Mouse (Mus musculus) midbrain, postnatal 0 days (tissue): ENCODE results near the gene Cyba. TPM values are rescaled to one million over a fixed set of nuclear protein-coding genes. Genes with fewer than 3 reads are reported as not detected.

Experiments
- ATAC-seq: fragments of 200-750 bp; cut with Nextera tagmentation; 2 replicates; pipeline ENCODE4 v1.8.0; 2017; ENCODE audit warnings: moderate number of reproducible peaks, mild to moderate bottlenecking, moderate TSS enrichment, moderate library complexity; ENCODE audit not compliant: low FRiP score
- DNase-seq: peaks from one replicate; pipeline ENCODE4 v3.0.0-alpha.2; 2015; ENCODE audit warnings: low spot score
- H3K27ac ChIP-seq: fragments of 300-500 bp; sonication (generic); 2 replicates; pipeline ENCODE4 v1.5.1; 2014; ENCODE audit warnings: low read depth, mild to moderate bottlenecking, low read length, mixed read lengths
- H3K27me3 ChIP-seq: fragments of 300-500 bp; sonication (generic); 2 replicates; pipeline ENCODE4 v1.6.1; 2014; ENCODE audit warnings: low read length, control low read depth, mixed read lengths; ENCODE audit not compliant: insufficient read depth
- H3K36me3 ChIP-seq: fragments of 300-500 bp; sonication (generic); 2 replicates; pipeline ENCODE4 v1.6.1; 2014; ENCODE audit warnings: low read length, control low read depth, mixed read lengths; ENCODE audit not compliant: insufficient read depth
- H3K4me1 ChIP-seq: fragments of 300-500 bp; sonication (generic); 2 replicates; pipeline ENCODE4 v1.6.1; 2014; ENCODE audit warnings: mild to moderate bottlenecking, control low read depth, antibody characterized with exemption, low read length, mixed read lengths; ENCODE audit not compliant: insufficient read depth
- H3K4me2 ChIP-seq: fragments of 300-500 bp; sonication (generic); 2 replicates; pipeline ENCODE4 v1.6.1; 2014; ENCODE audit warnings: low read depth, mild to moderate bottlenecking, low read length, mixed read lengths; ENCODE audit not compliant: poor library complexity, severe bottlenecking
- H3K4me3 ChIP-seq: fragments of 300-500 bp; sonication (generic); 2 replicates; pipeline ENCODE4 v1.5.1; 2014; ENCODE audit warnings: low read depth, mild to moderate bottlenecking, low read length, moderate library complexity
- H3K9ac ChIP-seq: fragments of 300-500 bp; sonication (generic); replicated peaks from 2 replicates; pipeline ENCODE4 v1.6.1; 2014; ENCODE audit warnings: mild to moderate bottlenecking, low read length, moderate library complexity, mixed read lengths; ENCODE audit not compliant: poor library complexity, severe bottlenecking
- H3K9me3 ChIP-seq: fragments of 300-500 bp; sonication (generic); 2 replicates; pipeline ENCODE4 v1.6.1; 2016; ENCODE audit warnings: low read length, control low read depth
- CTCF ChIP-seq: IDR thresholded peaks from 2 replicates; pipeline ENCODE4 v1.5.1; 2016; ENCODE audit warnings: antibody characterized with exemption, mild to moderate bottlenecking
- WGBS: fragments of 180-500 bp; shearing (Covaris S2); extraction: QIAGEN DNeasy Blood & Tissue Kit; methylation state at CpG from one replicate; pipeline ENCODE4 v1.1.7; 2014; 5-methylcytosine and 5-hydroxymethylcytosine counted together
- polyA plus RNA-seq: library from polyadenylated mRNA; unstranded; fragments of >200 nt; fragmentation: Nextera tagmentation; extraction: Ambion mirVana; gene quantifications from 2 replicates; pipeline ENCODE4 v1.2.1, GENCODE M21; 2015
- total RNA-seq: library from RNA; depleted of rRNA; stranded (reverse); fragments of >200 nt; gene quantifications from 2 replicates; pipeline ENCODE4 v1.2.3, GENCODE M21; 2014

Gene Cyba
- total and polyA plus RNA-seq, 2 experiments from 2014 or later, result 27.7 to 35.6 TPM

DNA sequence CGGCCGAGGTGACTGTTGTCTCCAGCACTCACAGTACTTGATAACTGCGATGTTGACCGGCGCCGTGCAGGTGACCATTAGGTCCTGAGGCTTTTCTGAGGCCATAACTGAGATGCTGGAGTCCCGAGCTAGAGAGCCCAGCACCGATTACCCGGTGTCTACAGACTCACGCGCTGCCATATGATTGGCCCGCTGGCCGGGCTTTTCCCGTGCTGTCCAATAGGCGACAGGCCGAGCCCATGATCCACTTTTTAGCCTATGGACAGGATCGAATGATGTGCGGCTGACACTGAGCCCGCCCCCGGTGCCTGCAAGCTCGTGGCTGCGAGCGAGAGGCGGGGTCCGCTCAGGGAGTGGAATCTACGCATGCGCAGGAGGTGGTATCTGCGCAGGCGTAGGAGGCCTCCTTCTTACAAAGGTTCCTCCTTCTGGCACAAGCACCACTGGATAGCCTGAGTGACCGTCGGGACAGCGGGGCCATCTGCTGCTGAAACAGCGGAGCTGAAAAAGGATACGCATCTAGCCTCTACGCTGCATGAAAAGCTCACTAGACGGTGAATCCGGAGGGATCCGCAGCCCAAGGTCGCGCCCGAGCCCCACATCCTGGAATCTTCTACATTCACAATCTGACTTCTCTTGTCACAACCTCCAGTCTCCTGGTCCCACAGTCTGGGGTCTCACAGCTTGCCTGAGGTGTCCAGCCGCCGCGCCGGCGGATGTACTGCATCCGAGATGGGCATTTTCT, 10.7 kb upstream of the Cyba start, which contains the start of gene Mvd:
Gene Mvd (minus strand): TSS at position 161 of the 745 bp plus-strand sequence.
- under 1% methylated on average over 47 of the region's 47 CpGs for WGBS
- ATAC-seq (peak; percentile 98), DNase-seq (peak; percentile 100)
- Histone ChIP-seq H3K27me3 (no peaks in the 10 kb centered on the region), H3K4me1 (peaks cover 13% of the 10 kb centered on the region; the same call in 1 of the 2 replicates), H3K27ac (peak within 1 kb of the TSS; percentile 86), H3K36me3 (peaks cover 10% of the 10 kb centered on the region; the same call in 1 of the 2 replicates), H3K4me3 (peak within 1 kb of the TSS; percentile 74), H3K9me3 (no peaks in the 10 kb centered on the region), H3K9ac (peak within 1 kb of the TSS; percentile 73), H3K4me2 (peak within 1 kb of the TSS; percentile 96)
- TF ChIP-seq CTCF, result peak; percentile 50

DNA sequence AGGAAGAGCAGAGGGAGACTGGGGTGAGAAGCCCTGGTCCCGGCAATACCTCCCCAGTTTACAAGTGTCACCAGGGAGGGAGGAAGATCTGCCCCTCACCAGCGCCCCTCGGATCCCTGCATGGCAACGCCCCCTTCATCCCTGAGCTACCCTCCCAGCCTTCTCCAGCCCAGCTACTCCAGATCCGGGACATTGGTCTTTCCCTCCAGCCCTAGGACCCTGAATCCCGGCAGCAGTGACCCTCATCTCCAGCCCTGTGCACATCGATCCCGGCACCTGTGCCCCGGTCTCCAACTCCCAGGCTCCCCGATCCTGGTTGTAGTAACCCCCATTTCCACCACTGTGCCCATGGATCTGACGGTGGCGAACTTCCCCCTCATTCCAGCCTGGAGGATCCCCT, 10.1 kb upstream of the Cyba start:
- H3K4me1 ChIP-seq, result peaks cover 13% of the 10 kb centered on the region; the same call in 1 of the 2 replicates
- DNase-seq (no peak), ATAC-seq (peak; percentile 4; the same call in 1 of the 2 replicates)
- no peaks in the 10 kb centered on the region for H3K9me3 ChIP-seq
- TF ChIP-seq CTCF, result no peak
- H3K36me3 ChIP-seq, result peaks cover 14% of the 10 kb centered on the region
- H3K27ac ChIP-seq, result peak overlapping the region; percentile 78
- H3K4me3 ChIP-seq, result peak overlapping the region; percentile 74
- H3K27me3 ChIP-seq, result no peaks in the 10 kb centered on the region
- H3K4me2 ChIP-seq, result peak overlapping the region; percentile 96
- peak overlapping the region; percentile 73 for H3K9ac ChIP-seq
- under 1% methylated on average over 12 of the region's 12 CpGs for WGBS

DNA sequence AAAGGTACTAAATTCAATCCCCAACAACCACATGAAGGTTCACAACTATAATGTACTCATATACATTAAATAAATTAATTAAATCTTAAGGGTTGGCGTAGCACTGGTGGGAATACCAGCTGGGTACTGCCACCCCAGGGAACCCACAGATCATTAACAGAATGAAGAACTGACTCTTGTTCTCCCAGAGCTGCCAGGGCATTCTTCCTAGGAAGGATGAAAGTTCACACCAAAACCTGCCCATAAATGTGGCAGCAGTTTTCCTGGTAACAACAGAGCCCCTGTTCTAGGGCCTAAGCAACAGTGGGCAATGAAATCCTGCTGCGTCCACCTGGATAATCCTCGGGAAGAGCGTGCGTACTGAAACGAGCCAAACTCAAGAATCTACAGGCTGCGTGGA, 9.6 kb upstream of the Cyba start:
- no peak for TF ChIP-seq CTCF
- Histone ChIP-seq H3K27me3 (no peaks in the 10 kb centered on the region), H3K4me2 (peak overlapping the region; percentile 96), H3K4me3 (peak overlapping the region; percentile 74), H3K4me1 (peaks cover 13% of the 10 kb centered on the region; the same call in 1 of the 2 replicates), H3K36me3 (peaks cover 18% of the 10 kb centered on the region), H3K9me3 (no peaks in the 10 kb centered on the region), H3K27ac (peak overlapping the region; percentile 78), H3K9ac (peak overlapping the region; percentile 73)
- ATAC-seq (no peak), DNase-seq (no peak)
- 16% methylated on average over 7 of the region's 7 CpGs for WGBS

DNA sequence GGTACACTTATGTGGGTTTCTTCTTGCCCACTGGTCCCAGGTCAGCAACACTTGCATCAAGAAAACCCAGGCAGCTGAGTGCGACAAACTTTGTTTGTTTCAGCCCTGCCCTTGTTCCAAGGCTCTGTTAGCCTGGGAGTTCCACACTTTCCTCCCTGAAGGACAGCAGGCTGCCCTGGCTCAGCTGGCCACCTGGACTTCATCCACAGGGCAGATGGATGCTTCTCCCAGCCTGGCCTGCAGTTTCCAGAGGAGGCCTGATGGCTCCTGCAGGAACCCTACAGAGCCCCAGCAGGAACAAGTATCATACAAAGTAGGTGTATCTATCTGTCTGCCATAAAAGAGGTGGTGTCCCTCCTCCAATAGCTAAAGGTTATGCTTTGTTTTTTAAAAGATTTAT, 8.6 kb upstream of the Cyba start:
- Histone ChIP-seq H3K9ac (no peak overlapping the region), H3K36me3 (peaks cover 28% of the 10 kb centered on the region), H3K27ac (no peak overlapping the region), H3K4me2 (no peak overlapping the region), H3K27me3 (no peaks in the 10 kb centered on the region), H3K4me1 (peaks cover 13% of the 10 kb centered on the region; the same call in 1 of the 2 replicates), H3K9me3 (no peaks in the 10 kb centered on the region), H3K4me3 (no peak overlapping the region)
- TF ChIP-seq CTCF, result no peak
- WGBS, result 100% methylated on average over 1 of the region's 1 CpGs
- ATAC-seq (no peak), DNase-seq (no peak)

DNA sequence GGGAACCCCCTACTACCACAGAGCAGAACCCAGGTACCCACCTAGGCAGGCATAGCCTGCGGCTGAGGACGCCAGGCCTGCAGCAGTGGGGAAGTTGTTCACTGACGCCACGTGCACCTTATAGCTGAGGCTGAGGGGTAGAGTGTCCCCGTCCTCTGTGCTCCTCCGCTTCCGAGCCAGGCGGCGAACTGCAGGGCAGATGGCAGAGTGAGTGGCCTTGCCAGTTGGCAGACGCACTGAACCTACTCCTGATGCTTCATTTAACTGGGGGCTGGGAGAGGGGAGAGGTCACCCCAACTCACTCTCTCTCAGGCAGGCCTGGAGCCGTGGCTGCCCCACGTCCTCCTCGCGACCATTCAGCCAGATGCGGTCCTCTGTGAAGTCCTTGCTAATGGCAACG, 6.6 kb upstream of the Cyba start:
- no peak overlapping the region for H3K4me2 ChIP-seq
- no peak overlapping the region for H3K4me3 ChIP-seq
- H3K4me1 ChIP-seq, result peaks cover 5% of the 10 kb centered on the region; the same call in 1 of the 2 replicates
- 95% methylated on average over 16 of the region's 16 CpGs for WGBS
- H3K27ac ChIP-seq, result no peak overlapping the region
- H3K36me3 ChIP-seq, result peaks cover 37% of the 10 kb centered on the region
- TF ChIP-seq CTCF, result no peak
- peak; percentile 15 for DNase-seq
- no peak for ATAC-seq
- no peaks in the 10 kb centered on the region for H3K9me3 ChIP-seq
- H3K27me3 ChIP-seq, result no peaks in the 10 kb centered on the region
- no peak overlapping the region for H3K9ac ChIP-seq

DNA sequence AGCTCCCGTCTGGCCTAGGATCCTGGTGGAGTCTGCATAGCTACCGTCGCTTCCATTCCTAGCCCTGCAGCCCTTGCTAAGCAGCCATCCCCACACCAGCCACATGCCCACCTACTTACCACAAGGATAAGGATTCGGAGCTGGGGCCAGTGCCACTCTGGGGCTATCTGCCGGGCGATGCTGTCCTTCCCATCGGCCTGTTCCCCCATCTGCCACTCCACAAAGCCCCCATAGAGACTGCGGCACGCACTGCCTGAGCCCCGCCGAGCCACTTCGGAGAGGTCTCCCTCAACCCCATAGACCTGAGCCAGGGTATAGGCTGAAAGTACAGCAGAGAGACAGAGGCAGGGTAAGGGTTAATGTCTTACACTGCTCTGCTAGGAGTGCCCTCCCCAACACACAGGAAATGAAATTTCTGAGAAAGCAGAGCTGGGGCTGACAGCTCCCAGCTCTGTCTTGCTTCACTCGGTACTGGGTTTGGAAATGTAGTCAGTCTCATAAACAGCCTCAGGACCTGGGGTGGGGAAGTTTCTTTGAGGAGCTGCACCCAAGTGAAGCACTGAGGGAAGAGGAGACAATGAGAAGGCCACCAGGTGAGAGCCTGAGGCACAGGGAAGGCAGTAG, 5.1 kb upstream of the Cyba start:
- 95% methylated on average over 13 of the region's 13 CpGs for WGBS
- TF ChIP-seq CTCF, result no peak
- H3K36me3 ChIP-seq, result peaks cover 48% of the 10 kb centered on the region

More for the DNA sequence above, 5.1 kb upstream of the Cyba start:
- Histone ChIP-seq H3K4me1 (peaks cover 5% of the 10 kb centered on the region; the same call in 1 of the 2 replicates), H3K4me3 (no peak overlapping the region), H3K27me3 (no peaks in the 10 kb centered on the region), H3K4me2 (no peak overlapping the region), H3K27ac (no peak overlapping the region), H3K9ac (no peak overlapping the region), H3K9me3 (no peaks in the 10 kb centered on the region)
- no peak for DNase-seq
- ATAC-seq, result no peak
